Mouse (Mus musculus) kidney, embryonic 14.5 days (tissue): Measurements from ENCODE around the gene Mettl6. TPM values are rescaled to one million over a fixed set of nuclear protein-coding genes. Genes with fewer than 3 reads are reported as not detected.

Source experiments
- ATAC-seq: fragments of 200-750 bp; cut with Nextera tagmentation; 2 replicates; pipeline ENCODE4 v1.8.0; 2017; ENCODE audit warnings: moderate number of reproducible peaks, mild to moderate bottlenecking, moderate TSS enrichment, moderate library complexity; ENCODE audit not compliant: low FRiP score, low TSS enrichment
- H3K27ac ChIP-seq: fragments of 300-500 bp; sonication (generic); 2 replicates; pipeline ENCODE4 v1.5.1; 2014; ENCODE audit warnings: low read depth, mild to moderate bottlenecking, low read length, moderate library complexity, mixed read lengths
- H3K27me3 ChIP-seq: fragments of 300-500 bp; sonication (generic); 2 replicates; pipeline ENCODE4 v1.6.1; 2014; ENCODE audit warnings: mild to moderate bottlenecking, low read length; ENCODE audit not compliant: control insufficient read depth, insufficient read depth
- H3K36me3 ChIP-seq: fragments of 300-500 bp; sonication (generic); 2 replicates; pipeline ENCODE4 v1.6.1; 2014; ENCODE audit warnings: low read length, mixed read lengths; ENCODE audit not compliant: control insufficient read depth, insufficient read depth
- H3K4me1 ChIP-seq: fragments of 300-500 bp; sonication (generic); 2 replicates; pipeline ENCODE4 v1.6.1; 2014; ENCODE audit warnings: low read length, mixed read lengths; ENCODE audit not compliant: control insufficient read depth, insufficient read depth
- H3K4me2 ChIP-seq: fragments of 300-500 bp; sonication (generic); replicated peaks from 2 replicates; pipeline ENCODE4 v1.6.1; 2014; ENCODE audit warnings: low read depth, mild to moderate bottlenecking, low read length
- H3K4me3 ChIP-seq: fragments of 300-500 bp; sonication (generic); 2 replicates; pipeline ENCODE4 v1.5.1; 2014; ENCODE audit warnings: mild to moderate bottlenecking, low read length
- H3K9ac ChIP-seq: fragments of 300-500 bp; sonication (generic); 2 replicates; pipeline ENCODE4 v1.6.1; 2014; ENCODE audit warnings: low read depth, mild to moderate bottlenecking, low read length, moderate library complexity
- H3K9me3 ChIP-seq: fragments of 300-500 bp; sonication (generic); 2 replicates; pipeline ENCODE4 v1.6.1; 2016; ENCODE audit warnings: low read length; ENCODE audit not compliant: control insufficient read depth
- WGBS: fragments of 180-500 bp; shearing (Covaris S2); extraction: QIAGEN DNeasy Blood & Tissue Kit; methylation state at CpG from one replicate; pipeline ENCODE4 v1.1.7; 2014; 5-methylcytosine and 5-hydroxymethylcytosine counted together
- polyA plus RNA-seq: library from polyadenylated mRNA; unstranded; fragments of >200 nt; fragmentation: Nextera tagmentation; extraction: Ambion mirVana; gene quantifications from 2 replicates; pipeline ENCODE4 v1.2.1, GENCODE M21; 2014

Mettl6 gene
- polyA plus RNA-seq = 56.0 and 62.4 TPM in 2 replicates

DNA sequence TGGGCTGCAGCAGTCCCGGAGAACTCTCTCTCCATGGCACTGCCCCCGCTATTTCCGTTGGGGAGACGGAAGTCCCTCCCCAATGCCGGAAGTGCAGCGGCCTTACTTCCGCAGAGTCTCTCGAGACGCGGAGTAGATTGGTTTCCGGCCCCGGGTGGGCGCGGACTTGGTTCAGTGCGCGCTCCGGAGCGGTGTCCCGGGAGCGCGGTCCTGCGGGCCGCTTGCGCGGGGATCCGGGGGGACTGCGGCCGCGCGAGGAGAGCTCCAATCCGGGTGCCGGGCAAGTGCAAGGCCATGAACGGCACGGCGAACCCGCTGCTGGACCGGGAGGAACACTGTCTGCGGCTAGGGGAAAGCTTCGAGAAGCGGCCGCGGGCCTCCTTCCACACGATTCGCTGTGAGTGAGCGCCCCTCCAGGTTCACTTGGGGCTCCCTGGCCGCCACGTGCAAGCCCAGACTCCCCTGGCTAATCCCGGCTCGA is at the start of gene Mettl6:
Gene Mettl6 (minus strand): TSS at position 66 of the 481 bp plus-strand sequence.
- under 1% methylated on average over 49 of the region's 49 CpGs for WGBS
- peak; percentile 91 for ATAC-seq
- Histone ChIP-seq H3K36me3 (peaks cover 39% of the 10 kb centered on the region), H3K4me1 (peaks cover 18% of the 10 kb centered on the region; the same call in 1 of the 2 replicates), H3K27ac (peak within 1 kb of the TSS; percentile 84), H3K4me3 (peak within 1 kb of the TSS; percentile 95), H3K4me2 (peak within 1 kb of the TSS; percentile 95), H3K9me3 (no peaks in the 10 kb centered on the region), H3K9ac (peak within 1 kb of the TSS; percentile 93), H3K27me3 (no peaks in the 10 kb centered on the region)

DNA sequence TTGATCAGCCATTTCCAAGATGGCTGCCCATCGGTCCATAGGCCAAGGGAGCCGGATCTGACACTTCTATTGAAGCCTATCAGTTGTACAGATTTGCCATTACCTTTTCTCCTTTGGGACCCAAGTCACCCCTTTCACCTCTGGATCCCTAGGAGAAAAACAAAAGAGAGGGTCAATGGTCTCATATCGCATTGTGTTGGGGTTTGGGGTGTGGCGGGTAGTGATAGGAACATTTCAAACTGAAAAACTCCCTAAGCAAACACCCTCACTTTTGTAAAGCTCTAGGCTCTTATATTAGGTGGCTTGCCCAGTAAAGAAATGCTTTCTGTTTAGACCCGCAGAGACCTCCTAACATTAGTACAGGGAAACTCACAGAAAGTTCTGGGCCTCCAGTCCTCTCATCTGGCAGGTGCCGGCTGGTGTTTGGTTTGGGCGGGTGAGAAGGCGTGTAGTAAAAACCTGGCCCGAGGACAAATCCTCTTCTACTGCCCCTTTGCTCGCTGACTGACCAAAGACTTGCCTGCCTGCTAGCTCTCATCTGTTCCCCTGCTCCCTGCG is 49.1 kb upstream of the Mettl6 start:
- H3K4me1 ChIP-seq = no peaks in the 10 kb centered on the region
- H3K36me3 ChIP-seq = no peaks in the 10 kb centered on the region
- H3K4me2 ChIP-seq = no peak overlapping the region
- no peak overlapping the region for H3K27ac ChIP-seq
- no peaks in the 10 kb centered on the region for H3K9me3 ChIP-seq
- ATAC-seq = no peak
- no peak overlapping the region for H3K4me3 ChIP-seq
- H3K9ac ChIP-seq = no peak overlapping the region
- H3K27me3 ChIP-seq = no peaks in the 10 kb centered on the region
- WGBS = 76% methylated on average over 11 of the region's 11 CpGs

DNA sequence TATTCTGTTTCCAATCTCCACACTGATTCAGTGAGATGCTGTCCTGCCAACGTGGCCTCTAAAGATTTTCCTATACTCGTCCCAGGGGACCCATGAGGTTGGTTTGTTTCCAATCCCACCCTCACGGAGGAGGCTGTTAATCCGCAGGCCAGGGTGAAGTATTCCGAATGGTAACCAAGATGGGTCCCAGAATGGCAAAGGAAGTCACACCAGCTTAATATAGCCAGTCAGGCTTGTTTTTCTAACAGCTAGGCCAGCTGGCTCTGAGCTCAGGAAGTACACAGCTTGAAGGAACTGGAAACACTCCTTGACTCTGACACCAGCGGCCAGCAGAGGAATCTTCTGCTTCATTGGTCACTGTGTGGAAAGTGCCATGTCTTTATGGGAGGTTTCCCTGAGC is 42.5 kb upstream of the Mettl6 start:
- Histone ChIP-seq H3K4me3 (no peak overlapping the region), H3K9me3 (no peaks in the 10 kb centered on the region), H3K27me3 (no peaks in the 10 kb centered on the region), H3K9ac (no peak overlapping the region), H3K4me2 (no peak overlapping the region), H3K4me1 (no peaks in the 10 kb centered on the region), H3K36me3 (no peaks in the 10 kb centered on the region), H3K27ac (no peak overlapping the region)
- 0 out of 2 replicates have a peak, but pooled peaks have one; percentile 20 for ATAC-seq
- 59% methylated on average over 6 of the region's 6 CpGs for WGBS

GRCm38 (mm10) chr14:31532656-31533055 is 37.8 kb upstream of the Mettl6 start:
- Histone ChIP-seq H3K27ac (no peak overlapping the region; the same call in 1 of the 2 replicates), H3K9ac (no peak overlapping the region), H3K4me3 (no peak overlapping the region), H3K27me3 (no peaks in the 10 kb centered on the region), H3K4me1 (no peaks in the 10 kb centered on the region), H3K9me3 (no peaks in the 10 kb centered on the region), H3K4me2 (no peak overlapping the region), H3K36me3 (no peaks in the 10 kb centered on the region)
- ATAC-seq = no peak
- 66% methylated on average over 3 of the region's 3 CpGs for WGBS

DNA sequence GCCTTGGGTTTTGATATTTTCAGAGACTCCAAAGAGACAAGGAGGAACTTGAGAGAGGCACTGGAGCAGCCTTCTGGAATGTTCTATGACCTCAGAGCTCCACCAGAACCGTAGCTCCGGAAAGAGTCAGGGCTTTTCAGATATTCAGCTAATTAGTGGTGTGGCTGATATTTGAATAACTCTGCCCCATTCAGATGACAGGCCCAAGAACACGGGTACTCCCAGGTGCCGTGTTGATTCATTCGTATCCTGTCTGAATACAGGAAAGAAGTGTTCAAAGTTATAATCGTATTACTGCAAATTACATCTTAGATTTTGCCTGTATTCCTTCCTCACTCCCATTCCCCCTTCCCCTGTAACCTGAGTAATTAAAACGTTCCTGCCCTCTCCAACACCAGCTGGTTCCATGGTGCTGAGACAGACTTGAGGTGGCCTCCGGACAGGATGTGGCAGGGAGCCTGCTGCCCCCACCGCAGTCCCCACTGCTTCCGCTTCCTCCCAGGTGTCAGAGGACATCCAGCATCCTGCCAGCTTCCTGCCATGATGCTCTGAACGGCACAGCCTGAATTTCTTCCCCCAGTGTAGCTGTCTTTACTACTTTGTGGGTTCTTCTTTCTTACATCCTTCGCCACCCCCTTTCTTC is 36.8 kb upstream of the Mettl6 start:
- H3K4me2 ChIP-seq = no peak overlapping the region
- no peaks in the 10 kb centered on the region for H3K4me1 ChIP-seq
- ATAC-seq = no peak
- H3K27ac ChIP-seq = peak overlapping the region; percentile 20; the same call in 1 of the 2 replicates
- no peak overlapping the region for H3K4me3 ChIP-seq
- no peaks in the 10 kb centered on the region for H3K36me3 ChIP-seq
- 44% methylated on average over 12 of the region's 12 CpGs for WGBS
- H3K27me3 ChIP-seq = no peaks in the 10 kb centered on the region
- H3K9me3 ChIP-seq = no peaks in the 10 kb centered on the region
- no peak overlapping the region for H3K9ac ChIP-seq

- WGBS = 83% methylated on average over 4 of the region's 4 CpGs
- Histone ChIP-seq H3K27me3 (no peaks in the 10 kb centered on the region), H3K36me3 (no peaks in the 10 kb centered on the region), H3K4me1 (no peaks in the 10 kb centered on the region), H3K27ac (no peak overlapping the region), H3K4me2 (no peak overlapping the region), H3K9me3 (no peaks in the 10 kb centered on the region), H3K9ac (no peak overlapping the region), H3K4me3 (no peak overlapping the region)
- ATAC-seq = no peak
These were observed 36.0 kb upstream of the Mettl6 start for GRCm38 (mm10) chr14:31530847-31531246.

DNA sequence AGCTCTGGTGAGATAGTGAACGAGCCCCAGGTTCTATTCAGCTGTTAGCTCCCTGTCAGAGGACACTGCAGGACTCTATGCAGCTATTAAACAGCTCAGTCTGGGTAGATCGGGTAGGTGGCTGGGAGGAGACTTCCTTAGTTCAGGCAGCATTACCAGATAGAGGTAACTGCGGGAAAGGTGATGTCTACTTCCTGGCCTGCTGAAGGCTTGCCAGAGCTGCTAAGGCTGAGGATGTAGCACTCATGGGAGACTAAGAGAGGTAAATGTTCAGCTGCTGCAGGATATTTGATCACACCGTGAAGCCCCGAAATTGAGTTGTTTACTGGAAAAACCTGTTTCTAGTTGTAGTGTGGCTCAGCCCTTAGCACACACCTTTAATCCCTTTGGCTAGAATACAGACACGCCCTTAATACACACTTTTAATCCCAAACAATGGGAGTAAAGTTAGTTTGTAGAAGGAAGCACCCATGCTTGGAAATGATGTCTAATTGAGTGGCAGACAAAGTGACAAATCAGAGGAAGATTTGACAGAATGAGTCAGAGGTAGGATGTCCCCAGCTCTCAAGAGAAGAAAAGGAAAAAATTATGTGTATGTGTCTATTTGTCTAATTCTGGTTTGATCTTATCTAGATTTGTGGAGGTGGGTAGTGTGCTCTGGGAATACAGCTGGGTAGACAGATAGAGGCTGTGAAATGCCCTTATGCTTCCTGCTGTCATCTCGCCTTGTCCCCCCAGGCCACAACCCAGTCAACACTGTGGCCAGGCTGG is 30.4 kb upstream of the Mettl6 start:
- no peaks in the 10 kb centered on the region for H3K9me3 ChIP-seq
- no peaks in the 10 kb centered on the region for H3K36me3 ChIP-seq
- WGBS = 77% methylated on average over 7 of the region's 7 CpGs
- H3K27me3 ChIP-seq = no peaks in the 10 kb centered on the region
- H3K9ac ChIP-seq = no peak overlapping the region
- H3K27ac ChIP-seq = no peak overlapping the region
- no peak overlapping the region for H3K4me3 ChIP-seq
- H3K4me2 ChIP-seq = no peak overlapping the region
- no peaks in the 10 kb centered on the region for H3K4me1 ChIP-seq
- no peak for ATAC-seq

DNA sequence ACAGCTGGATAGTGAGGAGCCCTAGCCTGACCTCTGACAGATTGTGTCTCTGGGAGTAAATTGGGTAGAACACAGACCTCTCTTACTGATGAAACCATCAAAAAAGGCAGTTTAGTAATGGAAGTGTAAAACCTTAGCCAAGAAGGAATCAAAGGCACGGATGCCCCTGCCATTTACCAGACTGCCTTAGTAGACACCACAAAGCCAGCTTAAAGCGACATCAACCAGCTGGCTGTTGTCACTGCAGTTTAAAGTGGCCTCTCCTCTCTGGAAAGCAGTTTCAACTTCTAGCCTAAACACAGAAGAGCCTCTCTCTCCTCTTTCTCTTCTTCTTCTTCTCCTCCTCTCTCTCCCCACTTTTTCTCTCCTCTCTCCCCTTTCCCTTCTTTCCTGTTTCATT is 26.5 kb upstream of the Mettl6 start:
- H3K4me2 ChIP-seq = no peak overlapping the region
- H3K27ac ChIP-seq = no peak overlapping the region
- H3K4me3 ChIP-seq = no peak overlapping the region
- WGBS = 40% methylated on average over 2 of the region's 2 CpGs
- no peaks in the 10 kb centered on the region for H3K4me1 ChIP-seq
- no peaks in the 10 kb centered on the region for H3K36me3 ChIP-seq
- H3K9me3 ChIP-seq = no peaks in the 10 kb centered on the region
- no peak overlapping the region for H3K9ac ChIP-seq
- no peak for ATAC-seq
- no peaks in the 10 kb centered on the region for H3K27me3 ChIP-seq

DNA sequence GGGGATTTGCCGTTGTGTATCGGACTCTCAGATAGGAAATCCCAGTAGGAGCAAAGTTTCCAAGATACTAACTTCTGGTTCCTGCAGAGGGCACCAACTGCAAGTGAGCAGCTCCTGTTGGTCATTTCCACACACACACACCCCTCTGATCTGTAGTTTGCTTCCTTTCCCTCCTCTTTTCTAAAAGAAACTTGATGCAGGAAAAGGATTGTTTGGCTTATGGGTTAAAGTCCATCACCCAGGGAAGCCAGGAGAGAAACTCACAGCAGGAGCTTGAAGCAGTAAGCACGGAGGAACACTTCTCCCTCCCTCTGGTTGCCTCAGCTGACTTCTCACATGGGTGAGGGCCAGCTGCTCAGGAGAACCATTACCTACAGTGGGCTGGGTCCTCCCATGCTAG is 24.3 kb upstream of the Mettl6 start:
- H3K9ac ChIP-seq = no peak overlapping the region
- H3K4me2 ChIP-seq = no peak overlapping the region
- no peak for ATAC-seq
- H3K36me3 ChIP-seq = no peaks in the 10 kb centered on the region
- no peaks in the 10 kb centered on the region for H3K27me3 ChIP-seq
- no peaks in the 10 kb centered on the region for H3K4me1 ChIP-seq
- H3K4me3 ChIP-seq = no peak overlapping the region
- 37% methylated on average over 3 of the region's 3 CpGs for WGBS
- no peak overlapping the region for H3K27ac ChIP-seq
- H3K9me3 ChIP-seq = no peaks in the 10 kb centered on the region
